Mouse (Mus musculus) adrenal gland, postnatal 14 days (tissue): ENCODE measurements at regions not wholly inside any gene's neighbourhood (a gene's known extent, or its start where the extent isn't known, plus 50 kb on each side); places are given as distances from the start of the nearest gene placed in this dataset.

ENCODE experiments used
- DNase-seq: peaks from one replicate; pipeline ENCODE4 v3.0.0; 2021; ENCODE audit warnings: mixed read lengths

DNA sequence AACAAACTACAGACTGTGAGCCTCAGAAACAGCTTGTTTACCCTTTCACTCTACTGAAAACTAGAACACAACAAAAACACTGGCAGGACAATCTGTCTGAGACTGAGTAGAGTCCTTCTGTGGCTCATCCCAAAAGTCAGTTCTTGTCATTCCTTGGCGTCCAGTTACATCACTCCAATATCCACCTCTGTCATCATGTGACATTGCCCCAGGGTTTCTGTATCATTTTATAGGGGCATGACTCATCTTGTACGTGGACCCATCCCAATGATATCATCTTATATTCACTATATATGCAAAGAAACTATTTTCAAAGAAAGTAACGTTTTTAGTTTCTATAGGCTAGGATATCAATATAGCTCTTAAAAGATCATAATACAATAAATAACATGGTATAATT, 152.3 kb downstream of the Dkk2 start:
- DNase-seq: no peak

DNA sequence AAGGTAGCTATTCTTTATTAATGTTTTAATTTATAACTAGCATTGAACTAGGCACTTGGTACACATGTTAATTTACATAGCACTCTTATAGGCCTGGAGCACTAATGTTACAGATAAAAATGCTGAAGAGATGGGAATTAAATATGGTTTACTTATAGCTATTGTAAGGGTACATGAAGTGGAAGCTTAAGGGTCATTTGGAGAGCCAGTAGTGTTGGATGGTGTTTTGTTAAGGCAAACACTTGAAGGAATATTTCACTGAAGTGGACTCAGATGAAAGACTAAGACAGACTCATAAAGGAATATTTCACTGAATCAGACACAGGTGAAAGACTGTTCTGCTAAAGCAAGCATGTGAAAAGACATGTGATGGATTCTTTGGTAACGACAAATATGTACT, 172.7 kb downstream of the Dkk2 start:
- DNase-seq: no peak

- no peak for DNase-seq
Observed at GRCm38 (mm10) chr3:132269641-132270040, 184.5 kb downstream of the Dkk2 start.

- peak; percentile 46 for DNase-seq
Observed at GRCm38 (mm10) chr3:132274786-132275185, 189.7 kb downstream of the Dkk2 start.

DNA sequence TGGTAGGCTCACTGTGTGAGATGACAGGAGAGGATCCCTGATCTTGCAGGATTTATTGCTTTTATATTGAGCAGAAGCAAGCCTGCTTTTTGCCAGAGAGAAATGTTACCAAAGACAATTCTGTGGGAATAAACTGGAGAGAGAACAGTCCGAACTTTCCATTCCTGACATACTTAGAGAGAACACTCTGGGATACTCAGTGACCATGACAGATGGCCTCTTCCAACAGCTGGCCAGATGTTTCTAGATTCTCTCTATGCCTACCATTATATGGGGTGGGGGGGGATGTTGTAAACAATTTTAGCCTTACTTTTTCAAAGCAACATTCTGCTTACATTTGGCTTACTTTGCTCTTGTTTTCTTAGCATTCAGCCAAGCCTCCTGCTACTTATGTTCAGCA, 192.7 kb downstream of the Dkk2 start:
- DNase-seq: no peak

- no peak for DNase-seq
Observed at GRCm38 (mm10) chr3:132287714-132288113, 202.6 kb downstream of the Dkk2 start.

GRCm38 (mm10) chr3:132326961-132327360, 241.9 kb downstream of the Dkk2 start:
- DNase-seq: peak; percentile 56

GRCm38 (mm10) chr3:132343625-132344024, 258.5 kb downstream of the Dkk2 start:
- DNase-seq: no peak

- no peak for DNase-seq
Observed at GRCm38 (mm10) chr3:132345856-132346255, 260.8 kb downstream of the Dkk2 start.

GRCm38 (mm10) chr3:132349602-132350001, 264.5 kb downstream of the Dkk2 start:
- no peak for DNase-seq

- no peak for DNase-seq
Observed at GRCm38 (mm10) chr3:132353204-132353603, 268.1 kb downstream of the Dkk2 start.

GRCm38 (mm10) chr3:132359596-132359995, 270.0 kb upstream of the Gimd1 start:
- DNase-seq: no peak

- no peak for DNase-seq
Observed at GRCm38 (mm10) chr3:132375579-132375978, 254.0 kb upstream of the Gimd1 start.

GRCm38 (mm10) chr3:132417742-132418141, 211.9 kb upstream of the Gimd1 start:
- DNase-seq: no peak

DNA sequence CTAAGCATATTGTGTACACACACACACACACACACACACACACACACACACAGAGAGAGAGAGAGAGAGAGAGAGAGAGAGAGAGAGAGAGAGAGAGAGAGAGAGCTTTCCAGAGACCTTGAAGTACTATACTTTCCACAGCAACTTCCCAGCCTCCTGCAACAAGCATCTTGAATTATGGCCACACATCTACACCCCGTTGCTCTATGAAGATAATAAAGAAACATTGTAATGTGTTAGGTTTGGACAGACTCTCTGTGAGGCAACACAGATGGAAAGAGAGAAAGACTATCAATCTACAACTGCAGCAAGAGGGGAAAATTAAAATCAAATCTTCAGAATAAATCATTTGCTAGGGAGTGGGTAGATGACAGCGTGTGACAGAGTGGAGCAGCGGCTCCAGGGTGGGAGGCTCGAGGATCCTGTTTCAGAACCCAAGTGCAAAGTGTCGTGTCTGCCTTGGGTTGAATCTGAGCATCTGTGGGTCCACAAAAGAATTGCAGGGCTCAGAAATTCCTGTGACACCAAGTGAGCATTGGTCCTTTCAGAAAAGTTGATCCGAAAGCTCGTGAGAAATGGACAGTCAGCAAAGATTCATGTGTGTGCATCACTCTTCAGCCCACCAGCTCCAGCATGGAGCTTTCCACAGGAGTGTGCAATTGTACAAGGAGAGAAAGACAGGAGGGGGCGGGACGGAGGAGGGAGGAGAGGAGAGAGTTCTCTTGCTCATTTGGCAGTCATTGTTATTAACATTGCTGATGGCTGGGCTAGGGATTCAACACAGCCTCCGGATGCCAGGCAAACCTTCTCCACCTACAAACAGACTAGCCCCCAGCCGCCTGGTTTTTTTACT, 203.6 kb upstream of the Gimd1 start:
- no peak for DNase-seq

- DNase-seq: no peak
Observed at GRCm38 (mm10) chr3:132427244-132427643, 202.4 kb upstream of the Gimd1 start.

DNA sequence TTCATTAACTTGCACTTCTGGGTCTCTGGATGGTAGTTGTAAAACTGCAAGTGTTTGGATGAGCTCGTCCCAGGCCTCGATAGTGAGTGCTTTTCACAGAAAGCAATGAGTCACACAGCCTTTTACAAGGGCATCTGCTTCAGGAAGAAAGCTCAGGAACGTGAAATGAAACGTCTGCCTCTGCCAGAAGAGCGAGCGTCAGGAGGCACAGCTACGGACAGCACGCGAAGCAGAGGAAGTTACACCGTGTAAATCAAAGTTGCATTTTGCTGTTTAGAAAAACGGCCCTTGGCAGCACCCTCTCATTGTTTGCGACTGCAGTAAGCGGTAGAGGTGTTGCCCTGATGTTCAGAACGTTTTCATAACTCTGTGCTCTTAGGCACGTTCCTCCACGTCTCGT, 201.5 kb upstream of the Gimd1 start:
- DNase-seq: peak; percentile 29

DNA sequence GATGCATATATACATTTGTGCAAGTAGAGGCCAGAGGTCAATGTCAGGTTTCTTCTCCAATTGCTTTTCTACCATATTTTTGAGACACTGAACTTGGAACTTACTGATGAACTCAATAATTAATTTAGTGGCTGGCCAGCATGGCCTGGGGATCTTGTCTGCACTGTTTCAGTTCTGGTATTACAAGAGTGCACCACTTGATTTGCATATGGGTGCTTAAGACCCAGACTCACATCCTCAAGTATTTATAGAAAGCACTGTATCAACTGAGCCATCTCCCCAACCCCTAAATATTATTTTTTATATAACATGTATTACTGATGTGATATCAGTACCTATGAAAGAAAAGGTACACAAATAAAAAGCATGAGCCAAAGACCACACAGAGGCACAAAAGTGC, 197.8 kb upstream of the Gimd1 start:
- no peak for DNase-seq

GRCm38 (mm10) chr3:132441226-132441625, 188.4 kb upstream of the Gimd1 start:
- no peak for DNase-seq

DNA sequence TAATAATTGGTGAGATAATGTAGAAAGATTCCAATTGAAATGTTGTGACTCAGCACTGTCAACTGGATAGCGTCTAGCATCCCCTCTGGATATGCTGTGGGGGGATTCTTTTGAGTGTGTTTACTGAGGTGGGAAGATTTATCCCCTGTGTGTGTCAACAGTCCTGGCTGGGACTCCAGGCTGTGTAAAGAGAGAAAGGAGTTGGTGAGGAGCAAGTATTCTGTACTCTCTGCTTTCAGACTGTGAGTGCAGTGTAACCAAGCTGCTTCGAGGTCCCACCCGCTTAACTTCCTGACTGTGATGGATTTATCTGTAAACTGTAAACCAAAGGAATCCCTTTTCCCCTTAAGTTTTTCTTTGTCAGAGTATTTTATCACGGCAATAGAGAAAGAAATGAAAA, 175.7 kb upstream of the Gimd1 start:
- no peak for DNase-seq

GRCm38 (mm10) chr3:132462348-132462959, 167.2 kb upstream of the Gimd1 start:
- DNase-seq: no peak

DNA sequence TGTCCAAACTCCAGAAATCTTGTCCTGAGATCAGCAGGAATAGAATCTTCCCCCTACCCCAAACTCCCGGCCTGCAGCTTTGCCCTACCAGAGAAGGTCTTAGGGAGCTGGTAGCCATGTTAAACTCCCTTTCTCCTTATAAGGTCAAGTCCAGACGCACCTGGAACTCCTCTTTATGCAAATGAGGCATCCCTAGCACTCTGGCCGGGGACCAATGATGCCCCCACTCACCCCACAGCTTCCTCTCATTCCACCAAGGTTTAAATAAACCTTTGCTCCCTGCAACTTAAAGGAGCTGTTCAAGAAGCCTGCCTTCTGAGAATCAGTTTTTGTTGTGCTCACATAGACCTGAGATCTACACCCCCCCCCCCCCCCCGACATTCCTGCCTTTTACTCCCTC, 158.6 kb upstream of the Gimd1 start:
- no peak for DNase-seq

- DNase-seq: no peak
Observed at GRCm38 (mm10) chr3:132477768-132478167, 151.9 kb upstream of the Gimd1 start.

- DNase-seq: no peak
Observed at GRCm38 (mm10) chr3:132479275-132479674, 150.3 kb upstream of the Gimd1 start.
